Mouse (Mus musculus): ENCODE data around the gene D5Ertd579e. TPM values are rescaled to one million over a fixed set of nuclear protein-coding genes. Genes with fewer than 3 reads are reported as not detected.
A peak's percentile ranks its signal among the peaks of the same experiment; 100 is the strongest.
"Not testable (repeated sequence)": the region's sequence is repeated elsewhere in the genome, so short reads cannot be mapped to it uniquely, and the experiment has no call there.

D5Ertd579e gene
- polyA plus RNA-seq, 1 experiment, result 356 TPM

DNA sequence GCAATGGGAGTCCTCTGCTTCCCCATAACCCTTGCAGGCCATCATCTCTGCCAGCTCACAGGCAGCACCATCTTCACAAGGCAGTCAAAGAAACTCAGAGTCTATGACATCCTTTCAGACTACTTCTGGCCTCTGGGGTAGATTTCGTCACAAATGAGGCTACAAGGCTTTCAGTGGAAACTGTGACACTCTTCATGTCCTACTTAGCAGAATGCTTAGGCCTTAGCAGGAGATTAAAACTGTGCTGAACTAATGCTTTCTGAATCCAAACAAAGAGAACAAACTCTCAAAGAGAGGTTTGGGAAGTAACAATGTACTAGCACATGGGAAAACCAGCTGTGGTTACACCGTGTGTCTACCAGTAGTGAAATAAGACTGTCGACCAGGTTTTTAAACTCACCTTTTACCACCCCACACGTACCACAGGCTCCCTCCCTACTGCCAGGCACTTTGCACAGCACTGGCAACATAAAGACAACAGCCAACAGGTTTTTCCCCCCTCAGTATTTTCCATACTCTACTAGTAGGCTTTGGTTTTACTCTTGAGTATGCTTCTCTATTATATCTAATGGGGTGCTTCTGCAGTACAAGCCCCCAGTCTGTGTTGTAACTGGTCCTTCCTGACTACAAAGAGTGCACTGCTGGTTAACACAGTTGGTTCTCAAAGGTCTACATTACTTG, 15.8 kb downstream of the D5Ertd579e start:
- TF ChIP-seq POLR2A (IDR thresholded peaks at IDR 0.05; ENCODE audit: insufficient read depth, low read depth, low read length) (no peak), CTCF (IDR thresholded peaks at IDR 0.05; ENCODE audit: insufficient read depth, low read depth, low read length) (no peak)
- whole genome bisulfite sequencing, result 50% methylated on average over 4 of the region's 4 CpGs
- Histone ChIP-seq H3K4me1 (ENCODE audit: control insufficient read depth, insufficient read depth, low read length) (peaks cover 8% of the 10 kb centered on the region), H3K4me3 (ENCODE audit: insufficient read depth, low read depth, low read length) (no peak overlapping the region), H3K27ac (ENCODE audit: insufficient read depth, low read depth, low read length) (no peak overlapping the region)

DNA sequence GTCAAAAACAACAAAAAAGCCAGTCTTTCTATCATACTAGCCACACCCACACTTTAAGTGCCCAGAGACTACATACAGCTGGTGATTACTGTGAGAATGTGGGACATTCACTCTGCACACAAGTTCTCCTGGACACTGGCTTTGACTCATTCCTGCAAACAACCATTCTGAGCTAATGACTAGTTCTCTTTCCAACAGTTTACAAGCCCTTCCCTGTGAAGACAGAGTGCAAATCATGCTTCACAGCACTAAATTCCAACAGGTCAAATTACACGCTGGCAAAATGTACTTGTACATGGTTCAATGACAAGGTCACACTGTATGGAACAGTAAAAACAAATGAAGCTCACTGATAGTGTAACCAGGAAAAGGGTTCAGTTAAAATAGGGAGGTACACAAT, 17.0 kb downstream of the D5Ertd579e start:
- peaks cover 8% of the 10 kb centered on the region for H3K4me1 ChIP-seq (ENCODE audit: control insufficient read depth, insufficient read depth, low read length)
- no peak overlapping the region for H3K4me3 ChIP-seq (ENCODE audit: insufficient read depth, low read depth, low read length)
- H3K27ac ChIP-seq (ENCODE audit: insufficient read depth, low read depth, low read length), result 0 out of 2 replicates have a peak overlapping the region, but pooled peaks have one; percentile 21
- WGBS, result 26% methylated on average over 1 of the region's 1 CpGs
- TF ChIP-seq CTCF (IDR thresholded peaks at IDR 0.05; ENCODE audit: insufficient read depth, low read depth, low read length), result no peak
- TF ChIP-seq POLR2A (IDR thresholded peaks at IDR 0.05; ENCODE audit: insufficient read depth, low read depth, low read length), result no peak

DNA sequence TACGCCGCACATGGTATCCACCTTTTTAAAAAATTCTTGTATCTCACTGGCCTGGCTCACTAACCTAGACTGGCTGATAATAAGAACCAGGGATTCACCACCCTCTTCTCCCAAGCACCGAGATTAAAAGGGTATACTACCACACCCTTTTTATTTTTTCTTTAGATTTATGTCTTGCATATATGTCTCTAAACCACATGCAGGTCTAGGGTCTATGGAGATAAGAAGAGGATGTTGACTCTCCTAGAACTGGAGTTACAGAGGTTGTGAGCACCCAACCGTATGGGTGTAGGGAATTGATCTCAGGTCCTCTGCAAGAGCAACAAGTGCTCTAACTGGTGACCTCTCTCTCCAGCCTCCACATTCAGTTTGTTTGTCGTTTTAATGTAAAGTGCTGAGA, 17.9 kb downstream of the D5Ertd579e start:
- H3K4me3 ChIP-seq (ENCODE audit: insufficient read depth, low read depth, low read length), result no peak overlapping the region
- no peak for TF ChIP-seq POLR2A (IDR thresholded peaks at IDR 0.05; ENCODE audit: insufficient read depth, low read depth, low read length)
- TF ChIP-seq CTCF (IDR thresholded peaks at IDR 0.05; ENCODE audit: insufficient read depth, low read depth, low read length), result no peak
- no peak overlapping the region for H3K27ac ChIP-seq (ENCODE audit: insufficient read depth, low read depth, low read length)
- H3K4me1 ChIP-seq (ENCODE audit: control insufficient read depth, insufficient read depth, low read length), result peaks cover 8% of the 10 kb centered on the region
- 86% methylated on average over 5 of the region's 5 CpGs for WGBS

GRCm38 (mm10) chr5:36675466-36675865, 20.4 kb downstream of the D5Ertd579e start:
- Histone ChIP-seq H3K27ac (ENCODE audit: insufficient read depth, low read depth, low read length) (no peak overlapping the region), H3K4me1 (ENCODE audit: control insufficient read depth, insufficient read depth, low read length) (peaks cover 4% of the 10 kb centered on the region), H3K4me3 (ENCODE audit: insufficient read depth, low read depth, low read length) (no peak overlapping the region)
- TF ChIP-seq POLR2A (IDR thresholded peaks at IDR 0.05; ENCODE audit: insufficient read depth, low read depth, low read length) (no peak), CTCF (IDR thresholded peaks at IDR 0.05; ENCODE audit: insufficient read depth, low read depth, low read length) (no peak)
- 21% methylated on average over 1 of the region's 1 CpGs for WGBS

GRCm38 (mm10) chr5:36674658-36675433, 21.0 kb downstream of the D5Ertd579e start:
- Histone ChIP-seq H3K27ac (ENCODE audit: insufficient read depth, low read depth, low read length) (no peak overlapping the region), H3K4me1 (ENCODE audit: control insufficient read depth, insufficient read depth, low read length) (peaks cover 8% of the 10 kb centered on the region), H3K4me3 (ENCODE audit: insufficient read depth, low read depth, low read length) (no peak overlapping the region)
- TF ChIP-seq CTCF (IDR thresholded peaks at IDR 0.05; ENCODE audit: insufficient read depth, low read depth, low read length) (no peak), POLR2A (IDR thresholded peaks at IDR 0.05; ENCODE audit: insufficient read depth, low read depth, low read length) (no peak)
- 73% methylated on average over 4 of the region's 4 CpGs for WGBS

- Histone ChIP-seq H3K27ac (ENCODE audit: insufficient read depth, low read depth, low read length) (0 out of 2 replicates have a peak overlapping the region, but pooled peaks have one; percentile 37), H3K4me3 (ENCODE audit: insufficient read depth, low read depth, low read length) (no peak overlapping the region), H3K4me1 (ENCODE audit: control insufficient read depth, insufficient read depth, low read length) (peaks cover 19% of the 10 kb centered on the region)
- TF ChIP-seq POLR2A (IDR thresholded peaks at IDR 0.05; ENCODE audit: insufficient read depth, low read depth, low read length), result no peak
- no peak for TF ChIP-seq CTCF (IDR thresholded peaks at IDR 0.05; ENCODE audit: insufficient read depth, low read depth, low read length)
- WGBS, result 36% methylated on average over 7 of the region's 7 CpGs
These were observed 26.5 kb downstream of the D5Ertd579e start for GRCm38 (mm10) chr5:36669021-36670008.

- 91% methylated on average over 8 of the region's 8 CpGs for WGBS
- Histone ChIP-seq H3K27ac (ENCODE audit: insufficient read depth, low read depth, low read length) (no peak overlapping the region), H3K4me3 (ENCODE audit: insufficient read depth, low read depth, low read length) (no peak overlapping the region)
These were observed 27.3 kb downstream of the D5Ertd579e start for GRCm38 (mm10) chr5:36668572-36668971.

GRCm38 (mm10) chr5:36667986-36668385, 27.8 kb downstream of the D5Ertd579e start:
- 67% methylated on average over 2 of the region's 2 CpGs for WGBS
- not testable (repeated sequence) for H3K27ac ChIP-seq (ENCODE audit: insufficient read depth, low read depth, low read length); H3K4me3 ChIP-seq (ENCODE audit: insufficient read depth, low read depth, low read length)
- peaks cover 19% of the 10 kb centered on the region for H3K4me1 ChIP-seq (ENCODE audit: control insufficient read depth, insufficient read depth, low read length)

More at GRCm38 (mm10) chr5:36668572-36668971, 27.3 kb downstream of the D5Ertd579e start:
- H3K4me1 ChIP-seq (ENCODE audit: control insufficient read depth, insufficient read depth, low read length), result peaks cover 19% of the 10 kb centered on the region
- TF ChIP-seq CTCF (IDR thresholded peaks at IDR 0.05; ENCODE audit: insufficient read depth, low read depth, low read length), result no peak
- no peak for TF ChIP-seq POLR2A (IDR thresholded peaks at IDR 0.05; ENCODE audit: insufficient read depth, low read depth, low read length)
